Mouse (Mus musculus): ENCODE measurements around the gene Ccdc134.

Gene Ccdc134

GRCm38 (mm10) chr15:82170437-82171377 lies 43.0 kb downstream of the Ccdc134 start:
- DNase-seq (ENCODE audit: low spot score in 2 of 2) = peak in 1 of 2 experiments; percentile 25

GRCm38 (mm10) chr15:82172648-82173047 lies 44.9 kb downstream of the Ccdc134 start:
- DNase-seq (ENCODE audit: low spot score in 2 of 2) = peak in 1 of 2 experiments; percentile 68

GRCm38 (mm10) chr15:82175091-82175490 lies 47.4 kb downstream of the Ccdc134 start:
- DNase-seq (ENCODE audit: low spot score in 2 of 2) = no peak

- no peak for DNase-seq (ENCODE audit: low spot score in 2 of 2)
These were observed 50.1 kb downstream of the Ccdc134 start for GRCm38 (mm10) chr15:82177743-82178290.

GRCm38 (mm10) chr15:82181131-82181530 lies 53.4 kb downstream of the Ccdc134 start:
- no peak for DNase-seq (ENCODE audit: low spot score in 2 of 2)

- DNase-seq (ENCODE audit: low spot score in 2 of 2) = no peak
These were observed 54.6 kb downstream of the Ccdc134 start for GRCm38 (mm10) chr15:82182311-82182710.

- no peak for DNase-seq (ENCODE audit: low spot score in 2 of 2)
These were observed 55.9 kb downstream of the Ccdc134 start for GRCm38 (mm10) chr15:82183596-82183995.

GRCm38 (mm10) chr15:82184183-82184582 lies 56.5 kb downstream of the Ccdc134 start:
- DNase-seq (ENCODE audit: low spot score in 2 of 2) = no peak

GRCm38 (mm10) chr15:82184656-82185055 lies 56.9 kb downstream of the Ccdc134 start:
- DNase-seq (ENCODE audit: low spot score in 2 of 2) = no peak

- no peak for DNase-seq (ENCODE audit: low spot score in 2 of 2)
These were observed 57.5 kb downstream of the Ccdc134 start for GRCm38 (mm10) chr15:82185062-82185783.

- no peak for DNase-seq (ENCODE audit: low spot score in 2 of 2)
These were observed 58.4 kb downstream of the Ccdc134 start for GRCm38 (mm10) chr15:82186131-82186530.

- DNase-seq (ENCODE audit: low spot score in 2 of 2) = no peak
These were observed 59.2 kb downstream of the Ccdc134 start for GRCm38 (mm10) chr15:82186931-82187330.

GRCm38 (mm10) chr15:82187401-82187800 lies 59.7 kb downstream of the Ccdc134 start:
- DNase-seq (ENCODE audit: low spot score in 2 of 2) = no peak

- no peak for DNase-seq (ENCODE audit: low spot score in 2 of 2)
These were observed 60.2 kb downstream of the Ccdc134 start for GRCm38 (mm10) chr15:82187924-82188323.

GRCm38 (mm10) chr15:82188481-82189240 lies 60.9 kb downstream of the Ccdc134 start:
- peak in 1 of 2 experiments; percentile 56 for DNase-seq (ENCODE audit: low spot score in 2 of 2)
